Mouse (Mus musculus) adrenal gland, postnatal 36 days (tissue): ENCODE results near the gene Olfr1411. TPM values are rescaled to one million over a fixed set of nuclear protein-coding genes. Genes with fewer than 3 reads are reported as not detected.
A peak's percentile ranks its signal among the peaks of the same experiment; 100 is the strongest.

Experiments used
- DNase-seq, 2 experiments: peaks; one replicate each; pipeline ENCODE4 v3.0.0; 2021; ENCODE audit warnings: mixed read lengths in 1 of 2
- total RNA-seq, 2 experiments: library from RNA; stranded (reverse); gene quantifications; 2 replicates each; pipeline ENCODE4 v1.2.3; 2021

The Olfr1411 gene
- total RNA-seq, 2 experiments from 2014 or later = not detected

- DNase-seq = no peak
Measured at GRCm38 (mm10) chr1:92640393-92640792, 46.2 kb downstream of the Olfr1411 start.

- peak; percentile 94 for DNase-seq
Measured at GRCm38 (mm10) chr1:92641514-92642272, 47.5 kb downstream of the Olfr1411 start, which contains the start of gene Cops9. Gene Cops9, minus strand, starts transcription at chr1:92641985.

GRCm38 (mm10) chr1:92643691-92644090 is 49.5 kb downstream of the Olfr1411 start:
- DNase-seq = no peak

GRCm38 (mm10) chr1:92644916-92645315 is 50.7 kb downstream of the Olfr1411 start:
- no peak for DNase-seq

GRCm38 (mm10) chr1:92646111-92646510 is 51.9 kb downstream of the Olfr1411 start:
- DNase-seq = no peak

GRCm38 (mm10) chr1:92646601-92647000 is 52.4 kb downstream of the Olfr1411 start:
- DNase-seq = peak in 1 of 2 experiments; percentile 32

GRCm38 (mm10) chr1:92647026-92647425 is 52.8 kb downstream of the Olfr1411 start:
- DNase-seq = no peak

Other genes starting within 250 kb of the Olfr1411 start
- gene Ndufa10, start 120.6 kb upstream of the Olfr1411 start, total RNA-seq = 100 to 1,000 TPM; 385 to 397 TPM
- not detected for gene Olfr1416, start 109.3 kb upstream of the Olfr1411 start, total RNA-seq
- not detected for gene Olfr1415, start 98.3 kb upstream of the Olfr1411 start, total RNA-seq
- under 1 TPM in 1 of 2 experiments, not detected in 1; 0.10 TPM for gene Olfr1414, start 75.8 kb upstream of the Olfr1411 start, total RNA-seq
- gene Olfr1413, start 23.1 kb upstream of the Olfr1411 start, total RNA-seq = not detected
- gene Olfr1412, start 8.6 kb upstream of the Olfr1411 start, total RNA-seq = not detected
- gene Olfr1410, start 11.4 kb downstream of the Olfr1411 start, total RNA-seq = not detected
- not detected for gene Olfr12, start 23.4 kb downstream of the Olfr1411 start, total RNA-seq
- 100 to 1,000 TPM; 332 to 335 TPM for gene Cops9, start 47.6 kb downstream of the Olfr1411 start, total RNA-seq
- gene Otos, start 54.4 kb downstream of the Olfr1411 start, total RNA-seq = not detected
- 10 to 100 TPM; 61.7 to 73.1 TPM for gene Gpc1, start 237.2 kb downstream of the Olfr1411 start, total RNA-seq